Mouse (Mus musculus): ENCODE measurements around the gene Ifih1.

DNA sequence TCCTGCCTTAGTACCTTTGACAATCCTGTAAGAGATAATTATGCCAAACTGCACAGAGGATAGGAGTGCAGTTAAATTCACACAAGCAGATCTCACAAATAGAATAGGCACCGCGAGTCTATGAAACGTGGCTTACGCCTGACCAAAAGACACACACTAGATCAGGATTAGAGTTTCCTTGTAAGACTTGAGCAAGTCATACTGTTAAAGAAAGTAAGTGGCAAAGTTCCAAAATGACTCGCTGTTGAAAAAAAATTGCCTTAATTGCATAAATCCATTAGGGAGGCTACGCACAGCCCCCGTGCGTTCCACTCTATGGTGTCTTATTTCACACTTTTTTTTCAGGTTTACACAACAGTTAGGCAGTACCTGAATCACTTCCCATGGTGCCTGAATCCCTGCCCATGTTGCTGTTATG, 23.0 kb downstream of the Ifih1 start:
- no peak for TF ChIP-seq CTCF (conservative IDR thresholded peaks at IDR 0.05; ENCODE audit: insufficient read depth, insufficient read length, low read depth, low read length)
- TF ChIP-seq POLR2A (IDR thresholded peaks at IDR 0.05; ENCODE audit: low read depth, low read length), result no peak

All from kidney, adult 2 months (tissue).